Mouse (Mus musculus) embryo, embryonic 9.5 days (tissue): ENCODE results near the gene Apba1.

Experiments used
- DNase-seq: peaks from one replicate; pipeline ENCODE4 v3.0.0-alpha.2; 2017; ENCODE audit errors: extremely low spot score

Gene Apba1

GRCm38 (mm10) chr19:23806796-23807195 lies 48.1 kb downstream of the Apba1 start:
- no peak for DNase-seq

- DNase-seq = no peak
Measured at GRCm38 (mm10) chr19:23807371-23807770, 48.7 kb downstream of the Apba1 start.

GRCm38 (mm10) chr19:23809236-23809635 lies 50.5 kb downstream of the Apba1 start:
- DNase-seq = no peak

GRCm38 (mm10) chr19:23810512-23810911 lies 51.8 kb downstream of the Apba1 start:
- DNase-seq = no peak

DNA sequence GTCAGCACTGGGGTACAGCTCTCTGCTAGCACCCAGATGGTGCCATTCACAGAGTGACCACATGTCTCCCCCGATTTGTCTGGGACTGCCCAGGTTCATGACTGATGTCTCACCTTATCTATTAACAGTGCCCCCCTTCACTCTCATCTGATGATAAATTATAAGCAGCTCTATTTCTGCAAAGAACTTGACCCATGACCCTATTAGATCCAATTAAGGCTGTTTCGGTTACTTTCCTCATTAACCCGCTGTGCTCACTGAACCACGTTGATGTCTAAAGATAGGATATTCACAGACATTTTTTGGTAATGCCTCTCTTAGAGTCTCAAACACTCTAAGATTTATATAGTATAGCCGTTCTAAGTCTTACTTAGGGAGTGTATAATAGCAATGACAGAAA lies 52.3 kb downstream of the Apba1 start:
- no peak for DNase-seq

GRCm38 (mm10) chr19:23816762-23817161 lies 58.1 kb downstream of the Apba1 start:
- no peak for DNase-seq

GRCm38 (mm10) chr19:23817196-23817595 lies 58.5 kb downstream of the Apba1 start:
- no peak for DNase-seq

- DNase-seq = no peak
Measured at GRCm38 (mm10) chr19:23819882-23820281, 61.2 kb downstream of the Apba1 start.

DNA sequence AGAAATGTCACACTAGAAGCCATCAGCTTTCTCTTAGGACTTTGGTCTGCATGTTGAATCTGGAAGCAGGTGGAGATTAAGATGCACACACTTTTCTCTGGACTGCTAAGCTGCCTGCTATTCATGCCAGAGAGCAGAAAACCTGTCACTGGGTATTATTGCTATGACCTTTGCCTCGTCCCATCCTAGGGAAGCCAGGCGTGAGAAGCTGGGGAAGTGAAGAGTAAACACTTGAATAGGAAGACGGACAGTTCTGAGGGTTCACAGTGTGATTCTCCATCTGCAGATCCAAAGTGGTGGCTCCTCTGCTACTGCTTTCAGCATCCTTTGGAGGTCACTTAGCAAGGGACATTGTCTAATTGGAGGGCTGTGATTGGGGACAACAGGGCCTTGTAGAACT lies 63.8 kb downstream of the Apba1 start:
- no peak for DNase-seq

- DNase-seq = no peak
Measured at GRCm38 (mm10) chr19:23823533-23823932, 64.8 kb downstream of the Apba1 start.

- DNase-seq = no peak
Measured at GRCm38 (mm10) chr19:23826251-23826650, 67.6 kb downstream of the Apba1 start.

DNA sequence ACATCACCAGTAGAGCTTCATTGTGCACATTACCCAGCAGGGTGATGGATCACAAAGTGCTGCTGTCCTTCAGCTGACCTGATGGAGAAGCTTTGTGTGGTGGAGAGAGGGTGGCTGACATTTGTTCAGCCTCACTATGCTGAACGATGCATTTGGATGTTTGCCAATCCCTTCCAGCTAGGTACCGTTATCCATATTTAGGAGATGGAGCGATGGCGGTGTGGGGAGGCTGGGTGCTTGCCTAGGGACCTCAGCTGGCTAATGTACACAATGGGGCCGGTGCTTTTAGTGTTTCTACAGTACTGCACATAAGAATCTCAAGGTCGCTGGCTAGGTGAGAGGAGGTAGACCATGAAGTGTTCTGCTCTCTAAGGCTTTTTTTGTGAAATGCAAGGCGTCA lies 72.1 kb downstream of the Apba1 start:
- DNase-seq = no peak

GRCm38 (mm10) chr19:23833685-23834682 lies 75.3 kb downstream of the Apba1 start:
- DNase-seq = no peak

- DNase-seq = no peak
Measured at GRCm38 (mm10) chr19:23834721-23835120, 76.0 kb downstream of the Apba1 start.

- no peak for DNase-seq
Measured at GRCm38 (mm10) chr19:23855832-23856231, 97.1 kb downstream of the Apba1 start.

- no peak for DNase-seq
Measured at GRCm38 (mm10) chr19:23858091-23858490, 99.4 kb downstream of the Apba1 start.

DNA sequence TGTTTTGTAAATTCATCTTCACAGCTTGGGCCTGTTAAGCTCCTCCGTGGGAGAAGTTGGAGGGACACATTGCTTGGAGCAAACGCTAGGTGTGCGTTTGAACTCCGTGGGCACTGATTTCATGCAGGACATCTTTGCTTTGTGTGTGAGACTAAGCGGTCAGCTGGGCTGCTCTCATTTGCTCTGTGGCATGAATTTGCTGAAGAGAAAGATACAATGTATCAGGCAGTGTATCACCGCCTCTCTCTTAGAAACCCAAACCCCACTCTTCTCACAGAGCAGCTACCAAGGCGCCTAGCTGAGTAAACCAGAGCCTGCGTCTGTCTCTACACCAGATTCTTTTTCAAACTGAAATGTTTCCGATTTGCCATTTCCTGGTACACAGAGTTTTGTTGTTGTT lies 100.1 kb downstream of the Apba1 start:
- no peak for DNase-seq

GRCm38 (mm10) chr19:23860151-23860820 lies 101.6 kb downstream of the Apba1 start:
- DNase-seq = peak; percentile 42

DNA sequence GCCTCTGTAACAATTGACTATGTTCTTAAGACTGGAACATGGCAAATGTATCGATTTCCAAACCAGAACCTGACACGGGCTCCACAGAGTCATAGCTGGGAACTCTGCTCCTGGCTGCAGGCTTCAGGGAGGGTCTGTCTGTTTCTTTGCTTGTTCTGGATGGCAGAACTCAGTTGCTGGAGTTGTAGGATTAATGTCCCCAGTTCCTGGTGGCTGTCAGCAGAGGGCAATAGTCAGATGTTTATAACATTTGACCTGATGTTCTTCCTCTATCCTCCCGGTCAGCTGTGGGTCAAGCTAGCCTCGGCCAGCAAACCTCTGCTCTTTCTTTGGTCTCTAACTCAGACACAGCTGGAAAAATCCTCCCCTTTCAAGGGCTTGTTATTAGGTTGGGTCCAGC lies 104.0 kb downstream of the Apba1 start:
- peak; percentile 24 for DNase-seq

DNA sequence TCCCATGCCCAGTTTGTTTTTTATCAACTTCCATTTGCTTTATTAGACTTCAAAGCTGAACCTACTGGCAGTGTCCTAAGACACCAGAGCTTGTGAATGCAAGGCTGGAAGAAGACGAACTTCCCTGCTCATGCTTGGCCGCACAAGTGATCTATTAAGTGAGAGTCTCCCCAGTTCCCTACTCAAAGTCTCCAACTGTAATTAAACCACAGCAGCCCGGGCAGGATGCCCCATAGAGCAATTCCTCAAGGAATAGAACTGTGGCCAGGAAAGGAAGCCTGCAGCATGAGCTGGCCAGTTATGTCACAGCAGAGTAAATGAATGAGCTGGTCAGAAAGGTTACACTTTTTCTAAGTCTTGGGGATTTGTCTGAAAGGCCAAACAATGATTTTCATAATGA lies 105.3 kb downstream of the Apba1 start:
- no peak for DNase-seq

DNA sequence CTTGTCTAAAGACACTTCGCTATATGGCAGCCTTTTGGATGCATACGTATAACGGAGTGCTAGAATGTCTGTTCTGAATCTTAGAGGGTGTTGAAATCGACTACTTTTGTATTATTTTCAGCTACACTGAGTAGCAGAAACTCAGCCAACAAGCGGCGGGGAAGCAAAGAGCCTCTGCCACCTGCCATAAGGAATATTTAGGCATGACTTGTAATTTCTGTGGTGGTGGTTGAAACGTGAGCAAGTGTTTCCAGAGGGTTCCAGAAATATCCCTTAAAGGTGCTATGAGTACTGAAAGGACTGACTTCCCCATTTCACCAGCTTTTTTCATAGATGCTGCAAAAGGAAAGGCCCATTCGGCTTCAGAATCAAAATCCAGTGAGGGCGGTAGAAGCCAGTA lies 107.4 kb downstream of the Apba1 start:
- no peak for DNase-seq

- DNase-seq = no peak
Measured at GRCm38 (mm10) chr19:23867052-23867451, 108.4 kb downstream of the Apba1 start.

- DNase-seq = no peak
Measured at GRCm38 (mm10) chr19:23867589-23867988, 108.9 kb downstream of the Apba1 start.
